Mouse (Mus musculus) left cerebral cortex, postnatal 25 days (tissue): ENCODE results near the gene Eif4e2. TPM values are rescaled to one million over a fixed set of nuclear protein-coding genes. Genes with fewer than 3 reads are reported as not detected.

ENCODE experiments used
- DNase-seq, 2 experiments: peaks; one replicate each; pipeline ENCODE4 v3.0.0; 2022; ENCODE audit warnings: low spot score in 2 of 2, mixed read lengths in 1 of 2
- intact Hi-C: fragments of 180-260 bp; cut with DNase I; formaldehyde crosslinking; loops from one replicate; pipeline ENCODE4 v1.15.1; 2025
- total RNA-seq, 2 experiments: library from RNA; stranded (reverse); gene quantifications; 2 replicates each; pipeline ENCODE4 v1.2.3; 2021

Gene Eif4e2
- total RNA-seq, 2 experiments from 2014 or later, result 68.0 to 69.0 TPM

GRCm38 (mm10) chr1:87198119-87199065 lies 15.3 kb upstream of the Eif4e2 start:
- intact Hi-C loops, result no loop called here

GRCm38 (mm10) chr1:87200811-87201210 lies 12.9 kb upstream of the Eif4e2 start:
- no peak for DNase-seq

More at GRCm38 (mm10) chr1:87198119-87199065, 15.3 kb upstream of the Eif4e2 start:
- DNase-seq, result no peak

GRCm38 (mm10) chr1:87201848-87202247 lies 11.9 kb upstream of the Eif4e2 start:
- intact Hi-C loops, result no loop called here
- no peak for DNase-seq

More at GRCm38 (mm10) chr1:87200811-87201210, 12.9 kb upstream of the Eif4e2 start:
- intact Hi-C loops, result no loop called here

- no peak for DNase-seq
- intact Hi-C loops, result no loop called here
Measured at GRCm38 (mm10) chr1:87203779-87204178, 9.9 kb upstream of the Eif4e2 start.

GRCm38 (mm10) chr1:87204465-87204864 lies 9.2 kb upstream of the Eif4e2 start, which contains the start of gene Chrng:
Gene Chrng (plus strand): TSS chr1:87204657.
- intact Hi-C loops, result no loop called here
- no peak for DNase-seq

- no peak for DNase-seq
- intact Hi-C loops, result no loop called here
Measured at GRCm38 (mm10) chr1:87205038-87205437, 8.7 kb upstream of the Eif4e2 start.

GRCm38 (mm10) chr1:87205502-87205901 lies 8.2 kb upstream of the Eif4e2 start:
- DNase-seq, result no peak
- intact Hi-C loops, result no loop called here

GRCm38 (mm10) chr1:87206339-87206738 lies 7.4 kb upstream of the Eif4e2 start:
- intact Hi-C loops, result no loop called here

GRCm38 (mm10) chr1:87211431-87211830 lies 2.3 kb upstream of the Eif4e2 start:
- DNase-seq, result no peak
- intact Hi-C loops, result loop anchor here (10.0 kb wide), 1 partner anchor 543 kb away; the partner anchor contains the start of gene Atg16l1

More at GRCm38 (mm10) chr1:87206339-87206738, 7.4 kb upstream of the Eif4e2 start:
- DNase-seq, result no peak

GRCm38 (mm10) chr1:87214748-87215147 lies 1.0 kb downstream of the Eif4e2 start:
- intact Hi-C loops, result loop anchor here (10.0 kb wide), 1 partner anchor 540 kb away; the partner anchor contains the start of gene Atg16l1
- DNase-seq, result no peak

GRCm38 (mm10) chr1:87217938-87218337 lies 4.2 kb downstream of the Eif4e2 start:
- DNase-seq, result peak in 1 of 2 experiments; percentile 26
- intact Hi-C loops, result loop anchor here (10.0 kb wide), 1 partner anchor 537 kb away; the partner anchor contains the start of gene Atg16l1

- DNase-seq, result no peak
- intact Hi-C loops, result no loop called here
Measured at GRCm38 (mm10) chr1:87225739-87226138, 12.0 kb downstream of the Eif4e2 start.

- no peak for DNase-seq
- intact Hi-C loops, result no loop called here
Measured at GRCm38 (mm10) chr1:87226409-87227159, 12.9 kb downstream of the Eif4e2 start.

- intact Hi-C loops, result no loop called here
Measured at GRCm38 (mm10) chr1:87227160-87227550, 13.4 kb downstream of the Eif4e2 start.

GRCm38 (mm10) chr1:87230606-87231005 lies 16.9 kb downstream of the Eif4e2 start:
- no peak for DNase-seq
- intact Hi-C loops, result no loop called here

More at GRCm38 (mm10) chr1:87227160-87227550, 13.4 kb downstream of the Eif4e2 start:
- no peak for DNase-seq

GRCm38 (mm10) chr1:87232197-87232596 lies 18.5 kb downstream of the Eif4e2 start:
- intact Hi-C loops, result no loop called here

GRCm38 (mm10) chr1:87239056-87239455 lies 25.3 kb downstream of the Eif4e2 start:
- intact Hi-C loops, result no loop called here
- no peak for DNase-seq

More at GRCm38 (mm10) chr1:87232197-87232596, 18.5 kb downstream of the Eif4e2 start:
- DNase-seq, result no peak

GRCm38 (mm10) chr1:87243021-87243420 lies 29.3 kb downstream of the Eif4e2 start:
- intact Hi-C loops, result loop anchor here (10.0 kb wide), 1 partner anchor 172 kb away; no protein-coding TSS in a partner anchor
- DNase-seq, result no peak

GRCm38 (mm10) chr1:87245430-87245829 lies 31.7 kb downstream of the Eif4e2 start:
- DNase-seq, result no peak
- intact Hi-C loops, result loop anchor here (10.0 kb wide), 1 partner anchor 169 kb away; no protein-coding TSS in a partner anchor
